Comparison of ENCODE assay signal across 13 mouse cellular contexts in genomic region chr4:154985151-154985777, GRCm38 (mm10). TPM values are rescaled to one million over a fixed set of nuclear protein-coding genes. Genes with fewer than 3 reads are reported as not detected.
DNase-seq lines count a peak whose midpoint lies in the region; ATAC-seq and TF ChIP-seq lines count a peak whose summit lies in the region.
"Had no signal": no experiment of that assay in that cellular context is flagged by ENCODE, and none has a peak within 500 bp of the region (broad histone marks: within the 10 kb centered on the region; RNA-seq: fewer than 3 reads in every experiment).

No protein-coding gene starts in this region.

- in situ Hi-C loops in CH12.LX (cut with MboI; ENCODE audit: low pct_ligation_motif_present, low pct_unique_long_range_greater_than_20kb, low sequenced_read_pairs): loop anchor here (5.0 kb wide), 1 partner anchor 43 kb away; no protein-coding TSS in a partner anchor

- H3K4me1 ChIP-seq in forebrain, embryonic 10.5 days: peaks cover 45% of the 10 kb centered on the region
- H3K4me1 ChIP-seq in forebrain, embryonic 11.5 days (replicated peaks; ENCODE audit: control insufficient read depth, insufficient read depth, low read length): peaks cover 5% of the 10 kb centered on the region; the same call in 1 of the 2 replicates
- peaks cover 14% of the 10 kb centered on the region for H3K4me1 ChIP-seq in kidney, embryonic 16.5 days (ENCODE audit: insufficient read depth, low read length)
- peaks cover 6 to 8% of the 10 kb centered on the region in 2 experiments for H3K4me1 ChIP-seq in CH12.LX (ENCODE audit: control insufficient read depth in 1 of 2, insufficient read depth in 2 of 2)
- peaks cover 10% of the 10 kb centered on the region for H3K4me1 ChIP-seq in forebrain, embryonic 16.5 days (replicated peaks; ENCODE audit: control insufficient read depth, insufficient read depth, low read length)

- no peak for TF ChIP-seq POLR2A in CH12.LX (IDR thresholded peaks at IDR 0.05; ENCODE audit: low read depth, low read length)

- dilution Hi-C loops in CH12.LX (cut with MboI; ENCODE audit: extremely low pct_ligation_motif_present, extremely low pct_unique_long_range_greater_than_20kb, low sequenced_read_pairs): no loop called here

- no peak for DNase-seq in forebrain, embryonic 10.5 days (ENCODE audit: extremely low spot score, low spot score)
- no peak for DNase-seq in forebrain, embryonic 11.5 days (ENCODE audit: low spot score)
- DNase-seq in kidney, postnatal 25 days: no peak
- DNase-seq in CH12.LX (ENCODE audit: extremely low read depth): no peak
- no peak for DNase-seq in layer of hippocampus, postnatal 14 days (ENCODE audit: low spot score in 2 of 2)

- H3K36me3 ChIP-seq in forebrain, embryonic 10.5 days (replicated peaks): peaks cover 21% of the 10 kb centered on the region
- H3K36me3 ChIP-seq in forebrain, embryonic 11.5 days (ENCODE audit: control insufficient read depth, insufficient read depth, low read length): peaks cover 5% of the 10 kb centered on the region
- peaks cover 11% of the 10 kb centered on the region for H3K36me3 ChIP-seq in kidney, embryonic 16.5 days (ENCODE audit: insufficient read depth, low read length)
- peaks cover 16 to 28% of the 10 kb centered on the region in 2 experiments for H3K36me3 ChIP-seq in CH12.LX (replicated peaks in 1 of 2; ENCODE audit: control insufficient read depth in 1 of 2, insufficient read depth in 1 of 2, low read length in 1 of 2)
- H3K36me3 ChIP-seq in forebrain, embryonic 16.5 days (ENCODE audit: control insufficient read depth, insufficient read depth): peaks cover 6% of the 10 kb centered on the region

- TF ChIP-seq EP300 in CH12.LX (IDR thresholded peaks at IDR 0.05; ENCODE audit: low read length): no peak

- TF ChIP-seq RAD21 in CH12.LX (IDR thresholded peaks at IDR 0.05; ENCODE audit: low read depth, low read length): no peak

- no peak for TF ChIP-seq CTCF in CH12.LX (conservative IDR thresholded peaks at IDR 0.05 in 1 of 2, IDR thresholded peaks at IDR 0.05 in 1 of 2; ENCODE audit: low read depth in 2 of 2, low read length in 2 of 2)

- H3K9ac ChIP-seq in forebrain, embryonic 11.5 days (ENCODE audit: low read length): no peak overlapping the region
- H3K9ac ChIP-seq in kidney, embryonic 16.5 days (replicated peaks; ENCODE audit: low read length): peak overlapping the region; percentile 40; the same call in 1 of the 2 replicates
- H3K9ac ChIP-seq in CH12.LX (ENCODE audit: insufficient read depth, low read depth): no peak overlapping the region
- peak overlapping the region; percentile 48; the same call in 1 of the 2 replicates for H3K9ac ChIP-seq in forebrain, embryonic 16.5 days (replicated peaks; ENCODE audit: low read depth, low read length)
- H3K9ac ChIP-seq: embryonic facial prominence, embryonic 15.5 days; hindbrain, embryonic 15.5 days; limb, embryonic 15.5 days had no signal

- H3K4me2 ChIP-seq in forebrain, embryonic 11.5 days (ENCODE audit: low read depth, low read length, severe bottlenecking): no peak overlapping the region
- H3K4me2 ChIP-seq in kidney, embryonic 16.5 days (replicated peaks; ENCODE audit: low read depth, low read length): no peak overlapping the region
- 0 out of 2 replicates have a peak overlapping the region, but pooled peaks have one; percentile 42 for H3K4me2 ChIP-seq in CH12.LX (ENCODE audit: insufficient read depth, low read depth, poor library complexity, severe bottlenecking)
- no peak overlapping the region for H3K4me2 ChIP-seq in forebrain, embryonic 16.5 days (ENCODE audit: low read length)

- H3K79me2 ChIP-seq in CH12.LX (replicated peaks; ENCODE audit: control insufficient read depth, extremely low read depth, insufficient read depth, poor library complexity, severe bottlenecking): no peaks in the 10 kb centered on the region

- H3K27ac ChIP-seq in forebrain, embryonic 10.5 days: peak overlapping the region; percentile 80
- H3K27ac ChIP-seq in forebrain, embryonic 11.5 days (ENCODE audit: low read depth, low read length): no peak overlapping the region
- no peak overlapping the region for H3K27ac ChIP-seq in kidney, embryonic 16.5 days (ENCODE audit: low read length)
- no peak overlapping the region for H3K27ac ChIP-seq in CH12.LX (ENCODE audit: insufficient read depth, low read depth)
- no peak overlapping the region for H3K27ac ChIP-seq in forebrain, embryonic 16.5 days (ENCODE audit: low read length)
- H3K27ac ChIP-seq: embryonic facial prominence, embryonic 15.5 days; hindbrain, embryonic 15.5 days; limb, embryonic 15.5 days; midbrain, embryonic 12.5 days had no signal

- H3K4me3 ChIP-seq in forebrain, embryonic 10.5 days: no peak overlapping the region
- no peak overlapping the region for H3K4me3 ChIP-seq in forebrain, embryonic 11.5 days (ENCODE audit: low read depth, low read length)
- no peak overlapping the region for H3K4me3 ChIP-seq in kidney, embryonic 16.5 days (ENCODE audit: low read length)
- no peak overlapping the region for H3K4me3 ChIP-seq in CH12.LX (replicated peaks in 1 of 3; ENCODE audit: low read depth in 2 of 3, low read length in 2 of 3, poor library complexity in 1 of 3)
- no peak overlapping the region for H3K4me3 ChIP-seq in forebrain, embryonic 16.5 days (replicated peaks; ENCODE audit: low read length)
- H3K4me3 ChIP-seq: hindbrain, embryonic 15.5 days; midbrain, embryonic 12.5 days had no signal

- H3K9me3 ChIP-seq in forebrain, embryonic 10.5 days: no peaks in the 10 kb centered on the region
- no peaks in the 10 kb centered on the region for H3K9me3 ChIP-seq in forebrain, embryonic 11.5 days (ENCODE audit: control insufficient read depth, low read length)
- no peaks in the 10 kb centered on the region for H3K9me3 ChIP-seq in kidney, embryonic 16.5 days (ENCODE audit: low read length)
- H3K9me3 ChIP-seq in CH12.LX (replicated peaks; ENCODE audit: low read length): no peaks in the 10 kb centered on the region
- H3K9me3 ChIP-seq in forebrain, embryonic 16.5 days (ENCODE audit: control insufficient read depth, low read length): no peaks in the 10 kb centered on the region
- H3K9me3 ChIP-seq: embryonic facial prominence, embryonic 15.5 days; hindbrain, embryonic 15.5 days; limb, embryonic 15.5 days; midbrain, embryonic 12.5 days had no signal

- peaks cover 60% of the 10 kb centered on the region for H3K27me3 ChIP-seq in forebrain, embryonic 10.5 days (ENCODE audit: poor library complexity, severe bottlenecking)
- peaks cover 6% of the 10 kb centered on the region; the same call in 1 of the 2 replicates for H3K27me3 ChIP-seq in forebrain, embryonic 11.5 days (ENCODE audit: control insufficient read depth, insufficient read depth, low read length)
- no peaks in the 10 kb centered on the region for H3K27me3 ChIP-seq in kidney, embryonic 16.5 days (ENCODE audit: insufficient read depth, low read length)
- peaks cover 42% of the 10 kb centered on the region for H3K27me3 ChIP-seq in CH12.LX (replicated peaks)
- H3K27me3 ChIP-seq in forebrain, embryonic 16.5 days (replicated peaks; ENCODE audit: control insufficient read depth, insufficient read depth, low read length): no peaks in the 10 kb centered on the region
- H3K27me3 ChIP-seq: hindbrain, embryonic 15.5 days had no signal

- WGBS in forebrain, embryonic 10.5 days: 80% methylated on average over 5 of the region's 5 CpGs
- WGBS in forebrain, embryonic 11.5 days: 63% methylated on average over 5 of the region's 5 CpGs
- 89% methylated on average over 5 of the region's 5 CpGs for WGBS in kidney, embryonic 16.5 days
- 61% methylated on average over 5 of the region's 5 CpGs for WGBS in forebrain, embryonic 16.5 days

- ATAC-seq in forebrain, embryonic 11.5 days (replicated peaks; ENCODE audit: low FRiP score): no peak
- ATAC-seq in kidney, embryonic 16.5 days (ENCODE audit: low FRiP score, low TSS enrichment): no peak
- no peak for ATAC-seq in forebrain, embryonic 16.5 days
- no peak for ATAC-seq in CD4-positive, CD25-positive, alpha-beta regulatory T cell, adult 4 months

RNA-seq across cellular contexts. Expression of gene Pank4, which starts 21.3 kb away (rescaled TPM):
- 46.8 and 51.8 TPM in 2 replicates for polyA plus RNA-seq in forebrain, embryonic 10.5 days (2016; fragmentation: Nextera tagmentation; extraction: Ambion mirVana)
- 43.1 and 49.1 TPM in 2 replicates for polyA plus RNA-seq in forebrain, embryonic 11.5 days (2014; fragmentation: Nextera tagmentation; extraction: Ambion mirVana)
- 51.9 and 53.8 TPM in 2 replicates for polyA plus RNA-seq in kidney, embryonic 16.5 days (2015; fragmentation: Nextera tagmentation; extraction: Ambion mirVana)
- total RNA-seq in CH12.LX (2012; rRNA removed) (30.6 and 34.7 TPM in 2 replicates), CH12.LX (2014; rRNA removed) (27.6 and 28.1 TPM in 2 replicates)
- 22.4 and 23.2 TPM in 2 replicates for polyA plus RNA-seq in CH12.LX (2012; ENCODE audit: insufficient read length, low read depth)
- polyA plus RNA-seq in forebrain, embryonic 16.5 days (2015; fragmentation: Nextera tagmentation; extraction: Ambion mirVana): 47.1 and 47.3 TPM in 2 replicates
- total RNA-seq in layer of hippocampus, postnatal 14 days (2021): 10 to 100 TPM; 29.8 to 35.0 TPM
- 10 to 100 TPM; 40.8 to 61.1 TPM for polyA plus RNA-seq in CD4-positive, CD25-positive, alpha-beta regulatory T cell, adult 4 months (2017; shearing (Covaris generic))

RNA-seq across cellular contexts. Expression of gene Hes5, which starts 24.5 kb away (rescaled TPM):
- 272 and 295 TPM in 2 replicates for polyA plus RNA-seq in forebrain, embryonic 10.5 days (2016; fragmentation: Nextera tagmentation; extraction: Ambion mirVana)
- polyA plus RNA-seq in forebrain, embryonic 11.5 days (2014; fragmentation: Nextera tagmentation; extraction: Ambion mirVana): 313 and 318 TPM in 2 replicates
- 17.2 and 20.1 TPM in 2 replicates for polyA plus RNA-seq in kidney, embryonic 16.5 days (2015; fragmentation: Nextera tagmentation; extraction: Ambion mirVana)
- total RNA-seq in CH12.LX (2012; rRNA removed): 6.2 and 6.8 TPM in 2 replicates
- 2.1 and 2.7 TPM in 2 replicates for total RNA-seq in CH12.LX (2014; rRNA removed)
- polyA plus RNA-seq in CH12.LX (2012; ENCODE audit: insufficient read length, low read depth): 1.5 and 1.7 TPM in 2 replicates
- polyA plus RNA-seq in forebrain, embryonic 16.5 days (2015; fragmentation: Nextera tagmentation; extraction: Ambion mirVana): 91.4 and 100 TPM in 2 replicates
- 10 to 100 TPM; 36.2 to 37.0 TPM for total RNA-seq in layer of hippocampus, postnatal 14 days (2021)
- under 1 TPM in 1 of 2 experiments, not detected in 1; 0.59 TPM for polyA plus RNA-seq in CD4-positive, CD25-positive, alpha-beta regulatory T cell, adult 4 months (2017; shearing (Covaris generic))
- polyA plus RNA-seq: kidney, adult 2 months had no signal

RNA-seq across cellular contexts. Expression of gene Tnfrsf14, which starts 56.9 kb away (rescaled TPM):
- 0.68 and 0.93 TPM in 2 replicates for polyA plus RNA-seq in forebrain, embryonic 10.5 days (2016; fragmentation: Nextera tagmentation; extraction: Ambion mirVana)
- 0.61 and 1.4 TPM in 2 replicates for polyA plus RNA-seq in forebrain, embryonic 11.5 days (2014; fragmentation: Nextera tagmentation; extraction: Ambion mirVana)
- 0.74 and 0.95 TPM in 2 replicates for polyA plus RNA-seq in kidney, embryonic 16.5 days (2015; fragmentation: Nextera tagmentation; extraction: Ambion mirVana)
- 68.3 and 109 TPM in 2 replicates for total RNA-seq in CH12.LX (2012; rRNA removed)
- total RNA-seq in CH12.LX (2014; rRNA removed): 21.0 and 25.9 TPM in 2 replicates
- polyA plus RNA-seq in CH12.LX (2012; ENCODE audit: insufficient read length, low read depth): 19.8 and 20.0 TPM in 2 replicates
- 0.27 TPM in 1 of 2 replicates, not detected in the other for polyA plus RNA-seq in forebrain, embryonic 16.5 days (2015; fragmentation: Nextera tagmentation; extraction: Ambion mirVana)
- 1 to 10 TPM in 1 of 2 experiments, under 1 TPM in 1; 0.81 to 1.1 TPM for total RNA-seq in layer of hippocampus, postnatal 14 days (2021)
- polyA plus RNA-seq in CD4-positive, CD25-positive, alpha-beta regulatory T cell, adult 4 months (2017; shearing (Covaris generic)): 10 to 100 TPM; 12.0 to 22.3 TPM

Comparison
In these comparisons a context has a peak if more than half of its experiments do, and no peak if none do; other contexts are left out.
1. H3K9ac ChIP-seq: peak in kidney, embryonic 16.5 days (single experiment) and forebrain, embryonic 16.5 days (single experiment); none in forebrain, embryonic 11.5 days (single experiment) and CH12.LX (single experiment).